Mouse (Mus musculus) left cerebral cortex, postnatal 10 days (tissue): ENCODE data around the gene Slc29a1. TPM values are rescaled to one million over a fixed set of nuclear protein-coding genes. Genes with fewer than 3 reads are reported as not detected.
A peak's percentile ranks its signal among the peaks of the same experiment; 100 is the strongest.
"Not testable (repeated sequence)": the region's sequence is repeated elsewhere in the genome, so short reads cannot be mapped to it uniquely, and the experiment has no call there.

Experiments used
- DNase-seq, 2 experiments: peaks; one replicate each; pipeline ENCODE4 v3.0.0; 2021 to 2022; ENCODE audit warnings: low spot score in 2 of 2, mixed read lengths in 1 of 2; ENCODE audit errors: extremely low spot score in 1 of 2
- intact Hi-C: fragments of 180-260 bp; cut with DNase I; formaldehyde crosslinking; loops from one replicate; pipeline ENCODE4 v1.15.1; 2025
- total RNA-seq, 2 experiments: library from RNA; stranded (reverse); gene quantifications; 2 replicates each; pipeline ENCODE4 v1.2.3; 2021

Gene Slc29a1
- 10 to 100 TPM; 30.3 to 33.3 TPM for total RNA-seq

GRCm38 (mm10) chr17:45599446-45600242 lies at the start of gene Slc29a1:
Gene Slc29a1 (minus strand): TSS chr17:45599606.
- DNase-seq, result peak in 1 of 2 experiments; percentile 82
- intact Hi-C loops, result no loop called here

- intact Hi-C loops, result loop anchor here (5.0 kb wide), 1 partner anchor 62 kb away; no protein-coding TSS in a partner anchor
- DNase-seq, result no peak
These were observed 44.8 kb upstream of the Slc29a1 start for GRCm38 (mm10) chr17:45644185-45644584.

- intact Hi-C loops, result loop anchor here (5.0 kb wide), 1 partner anchor 60 kb away; no protein-coding TSS in a partner anchor
These were observed 43.3 kb upstream of the Slc29a1 start for GRCm38 (mm10) chr17:45642701-45643100.

DNA sequence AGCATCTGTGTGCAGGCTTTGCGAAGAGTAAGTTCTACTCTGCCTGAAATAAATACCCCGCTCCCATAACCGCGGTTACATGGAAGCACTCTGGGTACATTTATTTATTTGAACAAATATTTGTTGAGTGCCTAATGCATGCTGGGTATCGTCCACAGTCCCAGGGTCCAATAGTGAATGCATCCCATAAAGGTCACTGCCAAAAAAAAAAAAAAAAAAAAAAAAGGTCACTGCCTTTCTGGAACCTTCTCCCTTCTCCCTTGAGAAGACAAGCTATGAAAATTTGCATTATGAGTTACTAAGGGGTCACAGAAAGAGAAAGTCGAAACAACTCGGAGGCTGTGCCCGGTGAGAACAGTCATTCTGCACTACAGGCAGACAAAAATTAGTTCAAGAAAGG lies 42.6 kb upstream of the Slc29a1 start:
- no peak for DNase-seq
- intact Hi-C loops, result loop anchor here (5.0 kb wide), 1 partner anchor 60 kb away; no protein-coding TSS in a partner anchor

More at GRCm38 (mm10) chr17:45642701-45643100, 43.3 kb upstream of the Slc29a1 start:
- peak; percentile 50 to 80 for DNase-seq

GRCm38 (mm10) chr17:45638596-45639295 lies 39.3 kb upstream of the Slc29a1 start:
- intact Hi-C loops, result no loop called here
- DNase-seq, result no peak

DNA sequence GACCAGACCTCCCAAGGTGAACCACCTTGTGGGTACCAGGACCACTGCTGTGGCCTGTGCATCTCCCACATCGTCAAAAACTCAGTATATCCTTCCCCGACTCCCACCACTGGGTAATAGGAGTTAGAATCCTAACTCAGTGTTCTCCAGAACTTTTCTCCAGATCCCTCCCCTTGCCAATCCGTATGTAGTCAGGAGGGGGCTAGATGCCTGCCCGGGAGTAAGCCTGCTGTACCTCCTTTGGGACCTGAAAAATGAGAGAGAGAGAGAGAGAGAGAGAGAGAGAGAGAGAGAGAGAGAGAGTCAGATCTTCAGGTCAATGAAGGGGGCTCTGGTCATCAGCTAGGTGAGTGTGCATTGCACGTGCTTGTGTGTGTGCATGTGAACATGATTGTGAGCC lies 34.6 kb upstream of the Slc29a1 start:
- no peak for DNase-seq
- intact Hi-C loops, result no loop called here

DNA sequence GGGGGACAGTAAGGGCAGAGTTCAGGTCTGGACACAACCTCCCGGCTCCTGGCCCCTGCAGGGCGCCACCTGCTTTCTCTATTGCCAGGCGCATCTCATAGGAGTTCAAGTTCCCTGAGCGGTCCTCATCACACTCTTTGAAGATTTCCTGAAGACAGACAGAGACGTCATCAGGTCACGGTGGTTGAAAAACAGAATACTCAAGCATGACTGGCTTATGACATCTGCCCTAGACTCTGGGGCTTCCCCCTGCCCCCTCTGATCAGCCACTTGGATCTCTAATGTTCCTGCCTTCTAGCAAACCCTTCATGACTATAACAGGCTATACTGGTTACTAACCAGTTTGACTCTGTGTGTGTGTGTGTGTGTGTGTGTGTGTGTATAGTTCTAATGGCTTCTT lies 32.5 kb upstream of the Slc29a1 start:
- DNase-seq, result no peak
- intact Hi-C loops, result no loop called here

- intact Hi-C loops, result no loop called here
- no peak for DNase-seq
These were observed 31.6 kb upstream of the Slc29a1 start for GRCm38 (mm10) chr17:45630992-45631391.

- intact Hi-C loops, result loop anchor here (5.0 kb wide), 1 partner anchor 48 kb away; no protein-coding TSS in a partner anchor
- DNase-seq, result peak; percentile 70 to 84
These were observed 30.7 kb upstream of the Slc29a1 start for GRCm38 (mm10) chr17:45629861-45630694.

GRCm38 (mm10) chr17:45628885-45629855 lies 29.8 kb upstream of the Slc29a1 start:
- no peak for DNase-seq
- intact Hi-C loops, result loop anchor here (5.0 kb wide), 1 partner anchor 47 kb away; no protein-coding TSS in a partner anchor

DNA sequence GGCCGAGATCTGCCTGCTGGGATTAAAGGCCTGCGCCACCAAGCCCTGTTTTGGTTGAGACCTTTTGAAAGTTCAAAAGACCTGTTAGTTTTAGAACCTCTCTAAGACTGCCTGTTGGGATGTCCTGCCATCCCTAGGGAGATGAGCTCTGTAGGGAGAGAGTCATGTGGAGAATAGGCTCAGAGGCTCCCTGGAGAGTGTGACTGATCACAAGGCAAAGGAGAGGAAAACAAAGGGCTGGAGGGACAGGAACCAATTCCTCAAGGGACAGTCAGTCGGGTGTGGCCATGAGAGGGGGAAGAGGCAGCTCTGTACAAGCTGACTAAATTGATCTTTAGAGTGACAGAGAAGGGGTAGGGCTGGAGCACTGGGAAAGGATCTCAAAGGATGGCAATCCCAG lies 28.8 kb upstream of the Slc29a1 start:
- intact Hi-C loops, result loop anchor here (5.0 kb wide), 1 partner anchor 46 kb away; no protein-coding TSS in a partner anchor

DNA sequence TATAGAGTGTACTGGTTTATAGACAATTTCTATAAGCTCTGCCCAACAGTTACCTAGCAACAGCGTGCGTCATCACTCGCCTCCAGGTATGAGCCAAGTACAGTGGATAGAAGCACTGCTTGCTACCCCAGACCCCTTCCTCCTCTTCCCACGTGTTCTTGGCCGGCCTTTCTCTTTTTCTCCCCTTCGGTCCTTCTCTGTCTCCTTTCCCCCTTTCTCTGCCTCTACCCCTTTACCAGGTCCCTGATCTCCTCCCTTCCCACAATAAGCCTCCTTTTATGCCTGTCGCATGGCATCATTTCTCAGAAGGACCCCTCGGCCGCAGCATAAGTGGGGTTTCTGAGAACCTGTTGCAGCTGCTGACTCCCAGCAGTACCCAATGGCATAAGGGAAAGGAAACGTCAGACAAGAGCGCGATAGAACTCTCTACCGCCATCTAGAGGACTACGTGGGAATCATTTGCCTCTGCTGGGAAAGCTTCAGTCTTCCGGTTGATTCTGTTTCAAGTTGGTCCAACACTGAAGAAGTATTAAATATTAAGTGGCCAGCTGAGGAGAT lies 27.2 kb upstream of the Slc29a1 start:
- DNase-seq, result peak; percentile 72 to 81
- intact Hi-C loops, result loop anchor here (5.0 kb wide), 1 partner anchor 44 kb away; no protein-coding TSS in a partner anchor

More for the DNA sequence above, 28.8 kb upstream of the Slc29a1 start:
- no peak for DNase-seq

GRCm38 (mm10) chr17:45623425-45623824 lies 24.0 kb upstream of the Slc29a1 start:
- DNase-seq, intact Hi-C loops: not testable (repeated sequence)

DNA sequence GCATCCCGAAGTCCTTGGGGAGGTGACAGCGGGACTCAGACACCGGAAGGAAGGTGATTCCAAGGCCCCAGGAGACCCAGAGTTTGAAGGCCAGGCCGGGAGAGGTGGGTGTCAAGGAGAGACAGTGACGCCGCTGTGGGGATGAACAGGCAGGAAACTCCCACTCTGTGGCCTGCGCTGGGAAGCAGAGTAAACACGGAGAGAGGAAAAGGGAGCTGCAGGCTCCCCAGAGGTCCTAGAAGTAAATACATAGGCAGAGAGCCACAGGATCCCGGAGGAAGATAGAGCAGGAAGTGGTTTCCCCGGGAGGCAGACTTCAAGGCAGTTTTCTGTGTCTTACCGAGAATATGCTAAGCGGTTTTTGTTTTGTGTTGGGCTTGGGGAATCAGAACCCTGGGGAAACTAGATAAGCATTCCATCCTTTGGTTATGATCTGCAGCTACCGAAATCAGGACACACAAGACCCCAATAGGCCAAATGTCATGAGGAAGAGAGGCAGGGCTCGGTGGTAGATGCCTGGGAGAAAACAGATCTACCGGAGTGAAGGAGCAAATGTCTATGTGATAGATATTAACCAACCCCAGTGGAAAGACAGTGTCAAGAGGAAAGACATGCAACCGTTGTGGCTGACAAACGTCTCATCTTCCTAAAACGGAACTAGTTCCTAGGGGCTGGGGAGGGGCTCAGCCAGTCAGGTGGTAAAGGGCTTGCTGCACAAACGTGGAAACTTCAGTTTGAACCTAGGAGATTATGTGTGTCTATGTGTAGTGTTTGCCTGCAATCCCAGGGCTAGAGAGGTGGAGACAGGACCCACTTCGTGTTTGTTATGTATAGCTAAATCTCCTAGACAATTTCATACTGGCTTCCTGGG lies 20.2 kb upstream of the Slc29a1 start:
- peak in 1 of 2 experiments; percentile 67 for DNase-seq
- intact Hi-C loops, result no loop called here

DNA sequence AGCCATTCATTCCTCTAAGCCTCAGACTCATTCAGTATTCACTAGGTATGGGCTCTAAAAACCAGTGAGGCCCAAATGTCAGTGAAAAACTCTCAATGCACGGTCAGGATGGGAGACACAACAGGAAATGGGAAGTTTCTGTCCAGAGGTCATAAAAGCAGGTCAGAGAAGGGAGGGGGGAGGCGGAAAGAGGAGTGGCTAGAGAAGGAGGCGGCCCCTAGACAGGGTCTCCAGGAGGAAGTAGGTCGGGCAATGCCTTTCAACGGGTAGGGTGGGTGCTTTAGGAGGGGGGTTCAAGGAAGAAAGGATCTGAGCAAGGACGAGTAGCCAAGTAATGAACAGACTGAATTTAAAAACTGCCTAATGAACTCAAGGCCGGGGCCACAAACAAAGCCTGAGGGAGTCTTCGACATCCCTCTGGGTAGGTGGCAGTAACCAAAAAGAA lies 19.6 kb upstream of the Slc29a1 start:
- peak in 1 of 2 experiments; percentile 72 for DNase-seq
- intact Hi-C loops, result no loop called here

GRCm38 (mm10) chr17:45617655-45618054 lies 18.2 kb upstream of the Slc29a1 start:
- intact Hi-C loops, result no loop called here
- DNase-seq, result no peak
